Mouse (Mus musculus) lung, postnatal 0 days (tissue): Measurements from ENCODE around the gene Psap.

Source experiments
- CTCF ChIP-seq: IDR thresholded peaks from 2 replicates; pipeline ENCODE4 v1.5.1; 2016; ENCODE audit warnings: antibody characterized with exemption, mild to moderate bottlenecking
- EP300 ChIP-seq: IDR thresholded peaks from 2 replicates; pipeline ENCODE4 v1.6.1; 2016; ENCODE audit warnings: antibody characterized with exemption, mild to moderate bottlenecking, control low read depth

GRCm38 (mm10) chr10:60252187-60252586 is 25.2 kb upstream of the Psap start:
- TF ChIP-seq CTCF, result no peak
- no peak for TF ChIP-seq EP300
